Mouse (Mus musculus) layer of hippocampus, adult 9-11 months (tissue): ENCODE data around the gene Tmem95.
"Not testable (repeated sequence)": the region's sequence is repeated elsewhere in the genome, so short reads cannot be mapped to it uniquely, and the experiment has no call there.

Experiments used
- DNase-seq: peaks from one replicate; pipeline ENCODE4 v3.0.0; 2022

The Tmem95 gene

DNA sequence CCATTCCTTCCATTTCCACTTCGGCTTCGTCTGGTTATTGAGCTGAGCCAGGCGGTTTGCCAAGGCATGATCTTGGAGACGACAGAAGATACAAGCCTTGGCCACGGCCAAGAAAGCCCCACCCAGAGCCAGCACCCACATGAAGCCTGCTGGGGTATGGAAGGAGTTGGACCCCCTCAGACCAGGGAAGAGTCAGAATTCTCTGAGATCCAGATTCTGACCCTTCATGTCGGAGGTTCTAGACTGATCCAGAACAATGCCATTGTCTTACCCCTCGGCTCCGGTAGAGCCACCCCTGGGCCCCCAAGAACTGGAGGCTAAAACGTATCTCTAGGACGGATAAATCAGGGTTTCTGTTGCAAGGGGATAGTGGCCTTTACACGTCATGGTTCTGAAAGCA is at the start of gene Tmem95:
Gene Tmem95 (minus strand): TSS at position 141 of the 400 bp plus-strand sequence.
- no peak for DNase-seq

- DNase-seq = no peak
Measured at GRCm38 (mm10) chr11:69927501-69927900, 49.7 kb upstream of the Tmem95 start.

- no peak for DNase-seq
Measured at GRCm38 (mm10) chr11:69922796-69923195, 45.0 kb upstream of the Tmem95 start.

DNA sequence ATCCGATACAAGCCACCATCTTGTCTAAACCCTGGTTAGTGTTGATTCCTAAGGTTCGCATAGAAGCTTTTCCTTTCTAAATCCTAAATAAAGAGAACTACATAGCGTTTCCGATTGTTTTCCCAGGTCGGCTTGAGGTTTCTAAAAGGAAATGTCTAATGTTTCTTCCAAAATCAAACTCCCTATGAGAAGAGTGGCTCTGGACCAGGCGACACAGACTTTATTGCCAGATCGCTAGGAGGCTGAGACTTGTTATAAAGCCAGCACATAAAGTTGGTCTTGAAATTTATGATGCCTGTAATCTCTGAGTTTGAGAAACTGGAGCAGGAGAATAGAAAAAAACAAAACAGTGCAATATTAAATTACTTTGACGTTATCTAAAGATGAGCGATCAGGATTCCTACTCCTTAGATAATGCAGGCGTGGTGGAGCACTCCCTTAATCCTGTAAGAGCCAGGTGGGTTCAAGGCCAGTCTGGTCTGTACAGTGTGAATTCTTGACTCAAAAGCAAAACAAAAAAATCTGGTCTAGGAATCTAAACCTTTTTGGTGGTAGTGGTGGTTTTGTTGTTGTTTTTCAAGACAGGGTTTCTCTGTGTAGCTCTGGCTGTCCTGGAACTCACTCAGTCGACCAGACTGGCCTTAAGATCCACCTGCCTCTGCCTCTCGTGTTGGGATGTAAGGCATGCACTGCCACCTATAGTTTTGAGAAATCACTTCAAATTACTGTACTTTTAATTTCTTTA is 44.4 kb upstream of the Tmem95 start:
- DNase-seq = no peak

DNA sequence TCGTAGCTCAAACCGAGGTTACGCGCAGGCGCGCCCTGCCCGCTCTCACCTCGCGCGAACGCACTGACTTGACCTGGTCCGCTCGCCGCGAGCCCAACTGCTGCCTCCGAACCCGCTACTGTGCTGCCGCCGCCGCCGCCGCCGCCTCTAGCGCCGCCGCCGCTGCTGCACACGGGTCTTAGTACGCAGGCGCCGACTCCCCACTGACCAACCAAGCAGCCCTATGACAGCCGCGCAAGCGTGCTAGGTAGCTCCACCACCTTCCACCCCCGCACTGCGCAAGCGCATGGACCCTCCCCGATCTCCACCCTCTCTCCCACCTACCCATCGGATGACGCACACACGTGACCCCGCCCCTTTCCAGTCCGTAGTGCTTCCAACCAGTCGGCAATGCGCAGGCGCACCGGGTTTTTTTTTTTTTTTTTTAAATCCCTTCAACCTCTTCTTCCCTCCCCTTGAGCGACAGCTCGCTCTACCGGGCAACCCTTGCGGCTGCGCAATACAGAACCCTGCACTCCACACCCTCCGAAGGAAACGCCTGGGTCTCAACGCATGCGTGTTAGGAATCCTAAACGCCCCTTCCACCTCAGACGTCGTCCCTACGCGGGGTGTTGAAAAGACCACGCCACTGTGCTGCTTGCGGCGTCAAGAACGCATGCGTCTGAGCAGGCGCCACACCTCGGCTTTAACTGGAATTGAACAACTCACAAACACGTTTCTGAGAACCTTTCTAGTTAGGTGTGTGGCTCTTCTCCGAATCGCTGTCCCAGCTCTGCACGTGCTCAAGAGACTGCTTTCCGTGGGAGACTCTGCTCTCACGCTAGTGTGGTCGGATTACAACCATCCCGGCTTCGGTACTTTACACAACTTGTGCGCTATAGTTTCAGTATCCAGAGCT is 43.5 kb upstream of the Tmem95 start, which contains the start of gene Eif5a:
Gene Eif5a (minus strand): TSS at position 845 of the 898 bp plus-strand sequence.
- DNase-seq = peak; percentile 100

DNA sequence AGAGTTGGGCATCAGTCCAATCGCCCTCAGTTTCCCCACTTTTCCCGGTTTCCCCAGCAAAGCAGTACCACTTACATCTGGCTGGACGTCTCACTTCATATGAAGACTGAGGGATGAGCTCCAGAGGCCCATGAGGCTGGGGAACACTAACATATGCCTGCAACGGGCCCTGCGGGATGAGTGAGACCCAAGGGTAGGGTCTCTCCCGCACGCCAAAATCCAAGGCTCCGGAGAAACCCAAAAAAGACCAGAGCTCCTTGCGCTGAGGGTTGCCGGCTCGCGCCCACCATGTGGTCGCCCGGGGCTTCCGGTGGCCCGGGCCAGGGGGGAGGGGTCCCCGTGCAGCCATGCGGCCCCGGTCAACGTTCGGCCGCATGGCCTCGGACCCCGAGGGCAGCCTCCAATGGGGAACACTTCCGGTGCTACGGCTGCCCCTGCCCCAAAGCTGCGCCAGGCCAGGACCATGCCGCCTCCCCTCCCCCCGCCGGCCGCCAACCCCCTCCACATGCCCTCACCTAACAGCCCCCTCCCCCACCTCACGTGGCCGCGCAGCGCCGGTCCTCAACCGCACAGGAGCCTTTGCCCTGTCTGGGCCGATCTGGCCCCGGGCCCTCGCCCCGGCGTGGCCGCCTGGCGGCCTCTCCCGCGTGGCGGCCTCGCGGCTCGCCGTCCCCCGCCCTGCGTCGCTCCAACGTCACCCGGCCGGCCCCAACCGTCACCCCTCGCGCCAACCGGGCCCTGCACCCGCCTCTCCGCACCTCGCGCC is 42.6 kb upstream of the Tmem95 start:
- DNase-seq = peak; percentile 49

DNA sequence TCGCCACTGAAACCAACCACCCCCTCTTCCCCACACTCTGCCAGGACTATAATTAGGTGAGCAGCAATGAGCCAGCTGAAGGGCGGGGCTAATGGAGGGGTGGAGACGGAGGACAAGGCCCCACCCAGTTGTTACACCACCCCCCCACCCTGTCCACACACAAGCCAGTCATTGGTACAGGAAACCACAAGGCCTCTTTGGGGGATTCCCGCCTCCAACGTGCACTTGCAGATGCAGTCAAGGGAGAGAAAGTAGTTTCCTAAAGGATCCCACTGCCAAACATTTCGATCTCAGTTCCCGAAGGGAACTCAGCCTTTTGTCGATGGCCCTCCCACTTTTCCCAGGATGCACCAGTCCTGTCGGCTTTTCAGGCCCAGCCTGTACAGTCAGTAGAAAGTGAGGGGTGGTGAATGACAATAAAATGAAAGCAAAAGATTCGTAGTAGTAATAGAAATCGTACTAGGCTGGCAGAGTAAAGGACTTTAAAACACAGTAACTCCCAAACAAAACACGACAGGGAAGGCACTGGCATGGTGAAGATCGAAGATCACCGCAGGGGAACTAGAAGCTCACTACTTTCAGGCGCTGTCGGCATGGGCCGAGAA is 41.9 kb upstream of the Tmem95 start:
- peak; percentile 64 for DNase-seq

- DNase-seq = no peak
Measured at GRCm38 (mm10) chr11:69919053-69919452, 41.2 kb upstream of the Tmem95 start.

DNA sequence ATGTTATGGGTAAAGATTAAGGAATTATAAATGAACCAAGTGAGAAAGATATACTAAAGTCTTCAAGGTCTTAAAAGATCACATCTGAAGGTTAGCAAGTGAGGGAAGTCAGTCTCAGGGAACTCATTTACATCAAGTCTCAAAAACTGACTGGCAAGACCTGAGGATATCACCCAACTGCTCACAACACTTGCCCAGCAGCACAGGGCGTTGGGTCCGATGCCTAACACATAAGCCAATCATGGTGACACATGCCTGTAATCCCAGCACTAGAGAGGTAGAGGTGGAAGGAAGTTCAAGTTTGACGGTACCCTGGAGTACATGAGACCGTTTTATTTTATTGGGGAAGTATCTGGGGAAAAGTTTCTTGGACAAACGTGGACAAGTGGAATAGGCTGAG is 40.3 kb upstream of the Tmem95 start:
- no peak for DNase-seq

GRCm38 (mm10) chr11:69917379-69917948 is 39.6 kb upstream of the Tmem95 start:
- no peak for DNase-seq

- DNase-seq = not testable (repeated sequence)
Measured at GRCm38 (mm10) chr11:69916652-69917378, 39.0 kb upstream of the Tmem95 start.

DNA sequence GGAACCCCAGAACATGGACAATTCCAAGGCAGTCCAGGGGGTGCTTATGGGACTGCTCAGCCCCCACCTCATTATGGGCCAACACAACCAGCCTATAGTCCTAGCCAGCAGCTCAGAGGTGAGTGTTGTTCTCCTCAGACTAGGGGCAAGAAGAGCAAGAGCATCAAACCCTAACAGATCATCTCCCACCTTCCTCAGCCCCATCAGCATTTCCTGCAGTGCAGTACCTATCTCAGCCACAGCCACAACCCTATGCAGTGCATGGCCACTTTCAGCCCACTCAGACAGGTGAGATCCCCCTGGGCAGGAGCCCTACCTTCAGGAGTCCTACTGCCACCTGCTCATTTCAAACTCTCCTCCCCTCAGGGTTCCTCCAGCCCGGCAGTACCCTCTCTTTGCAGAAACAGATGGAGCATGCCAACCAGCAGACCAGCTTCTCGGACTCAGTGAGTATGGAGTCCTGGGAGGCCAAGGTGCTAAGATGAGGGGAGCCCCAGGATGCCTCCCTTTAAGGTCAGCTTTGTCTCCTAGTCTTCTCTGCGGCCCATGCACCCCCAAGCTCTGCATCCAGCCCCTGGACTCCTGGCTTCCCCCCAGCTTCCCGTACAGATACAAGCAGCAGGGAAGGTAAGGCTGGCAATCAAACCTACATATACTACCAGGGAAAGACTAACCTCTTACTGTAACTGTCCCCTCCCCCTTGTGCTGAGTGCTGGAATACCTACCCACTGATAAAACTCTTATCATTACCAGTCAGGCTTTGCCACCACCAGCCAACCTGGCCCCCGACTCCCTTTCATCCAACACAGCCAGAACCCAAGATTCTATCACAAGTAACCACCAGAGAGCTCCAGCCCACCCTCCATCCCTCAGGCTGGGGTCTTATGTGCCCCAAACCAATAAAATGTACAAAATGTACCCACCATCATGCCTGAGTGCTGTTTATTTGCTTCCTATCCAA is 38.1 kb upstream of the Tmem95 start:
- DNase-seq = no peak

DNA sequence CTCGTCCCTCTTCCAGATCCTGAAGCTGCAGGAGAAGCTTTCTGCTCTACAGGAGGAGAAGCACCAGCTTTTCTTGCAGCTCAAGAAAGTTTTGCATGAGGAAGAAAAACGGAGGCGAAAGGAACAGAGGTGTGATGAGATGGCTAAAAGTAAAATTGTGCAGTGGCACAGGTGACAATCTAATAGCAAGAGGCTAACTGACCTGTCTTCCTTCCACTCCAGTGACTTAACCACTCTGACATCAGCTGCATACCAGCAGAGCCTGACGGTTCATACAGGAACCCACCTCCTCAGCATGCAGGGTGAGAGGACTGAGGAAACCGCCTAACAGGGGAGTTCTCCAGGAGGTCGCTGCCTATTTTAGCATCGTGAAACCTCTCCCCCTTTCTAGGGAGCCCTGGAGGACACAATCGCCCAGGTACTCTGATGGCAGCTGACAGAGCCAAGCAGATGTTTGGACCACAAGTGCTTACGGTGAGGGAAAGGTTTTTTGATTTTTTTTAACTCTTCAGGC is 37.2 kb upstream of the Tmem95 start:
- no peak for DNase-seq

- DNase-seq = no peak
Measured at GRCm38 (mm10) chr11:69914372-69914764, 36.5 kb upstream of the Tmem95 start.

- peak; percentile 94 for DNase-seq
Measured at GRCm38 (mm10) chr11:69913554-69914371, 35.9 kb upstream of the Tmem95 start, which contains the start of gene Gps2. TSS of gene Gps2 (plus strand) at chr11:69913888.

GRCm38 (mm10) chr11:69912716-69913530 is 35.1 kb upstream of the Tmem95 start:
- no peak for DNase-seq

DNA sequence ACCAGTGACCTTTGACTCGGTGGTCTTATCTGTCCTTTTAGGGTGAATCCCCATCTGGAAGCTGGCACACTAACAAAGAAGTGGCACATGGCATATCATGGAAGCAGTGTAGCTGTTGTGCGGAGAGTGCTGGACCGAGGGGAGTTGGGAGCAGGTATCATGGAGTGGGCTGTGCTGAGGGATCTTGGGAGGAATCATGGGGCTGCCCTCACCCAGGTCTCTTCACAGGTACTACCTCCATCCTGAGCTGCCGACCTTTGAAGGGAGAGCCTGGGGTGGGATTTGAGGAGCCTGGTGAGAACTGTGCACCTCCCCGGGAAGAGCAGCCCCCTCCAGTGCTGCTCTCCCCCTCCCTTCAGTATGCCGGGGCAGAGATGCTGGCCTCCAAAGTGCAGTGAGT is 33.9 kb upstream of the Tmem95 start:
- no peak for DNase-seq
